Mouse (Mus musculus): ENCODE data around the gene Armc8. TPM values are rescaled to one million over a fixed set of nuclear protein-coding genes. Genes with fewer than 3 reads are reported as not detected.

The Armc8 gene
- 36.7 TPM for polyA plus RNA-seq (2015; fragmentation: Illumina TruSeq; extraction: RNeasy Lipid Tissue Mini Kit (QIAGEN cat#74804); ENCODE audit: insufficient read depth, low replicate concordance)

DNA sequence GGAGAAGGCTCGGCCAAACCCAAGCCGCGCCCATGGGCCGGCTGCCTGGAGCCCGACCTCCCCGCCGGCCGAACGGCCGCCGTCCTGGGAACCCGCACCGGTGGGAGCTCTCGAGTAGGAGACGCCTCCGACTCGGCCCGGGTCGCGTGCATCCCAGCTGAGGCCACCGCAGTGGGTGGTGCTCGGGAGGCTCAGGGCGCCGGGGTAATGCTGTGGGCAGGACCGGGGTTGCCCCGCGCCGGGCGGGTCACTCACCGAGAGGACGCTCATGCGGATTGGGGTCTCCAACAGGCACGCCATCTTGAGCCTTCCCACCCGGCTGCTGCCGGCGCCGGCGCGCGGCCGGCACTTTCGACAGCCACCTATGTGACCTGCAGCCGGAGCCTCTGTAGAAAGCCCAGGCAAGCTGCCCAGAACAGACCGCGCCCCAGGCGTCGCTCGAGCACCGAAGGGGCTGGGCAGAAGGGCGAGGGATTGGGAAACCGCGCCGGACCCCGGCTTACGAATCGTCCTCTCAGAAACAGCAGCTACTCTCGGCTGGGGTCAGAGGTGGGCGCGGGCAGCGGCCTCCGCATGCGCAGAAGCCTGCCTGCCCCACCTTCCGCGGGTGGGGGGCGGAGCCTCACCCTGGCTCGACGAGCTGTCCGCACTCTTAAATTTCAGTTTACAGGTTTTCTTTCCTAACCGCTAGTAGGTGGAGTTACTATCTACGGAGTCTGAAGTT lies at the start of gene Armc8:
TSS of gene Armc8 (minus strand) at position 553 of the 724 bp plus-strand sequence.

DNA sequence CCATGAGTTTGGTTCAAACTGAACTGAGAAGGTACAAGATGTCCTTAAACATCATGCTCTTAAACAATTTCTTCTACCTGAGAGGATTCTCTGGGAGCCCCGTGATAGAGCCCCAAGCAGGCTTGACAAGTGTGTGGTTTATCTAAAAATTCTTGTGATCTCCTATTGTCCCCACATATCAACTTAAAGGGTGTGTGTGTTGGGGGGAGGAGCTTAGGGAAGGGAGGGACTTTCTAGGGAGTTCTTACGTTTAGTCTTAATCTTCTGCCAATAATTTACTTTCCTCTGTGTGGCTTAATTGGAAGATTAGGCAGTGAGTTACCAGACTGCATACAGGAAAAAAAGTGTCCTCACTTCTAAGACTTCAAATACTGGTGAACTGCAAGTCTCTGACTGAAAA lies 43.5 kb upstream of the Armc8 start, which contains the start of gene A4gnt:
TSS of gene A4gnt (plus strand) at position 301 of the 400 bp plus-strand sequence.

GRCm38 (mm10) chr9:99575677-99576480 lies 7.2 kb upstream of the Armc8 start, which contains the start of gene Dbr1:
Gene Dbr1, plus strand, starts transcription at chr9:99575799.

DNA sequence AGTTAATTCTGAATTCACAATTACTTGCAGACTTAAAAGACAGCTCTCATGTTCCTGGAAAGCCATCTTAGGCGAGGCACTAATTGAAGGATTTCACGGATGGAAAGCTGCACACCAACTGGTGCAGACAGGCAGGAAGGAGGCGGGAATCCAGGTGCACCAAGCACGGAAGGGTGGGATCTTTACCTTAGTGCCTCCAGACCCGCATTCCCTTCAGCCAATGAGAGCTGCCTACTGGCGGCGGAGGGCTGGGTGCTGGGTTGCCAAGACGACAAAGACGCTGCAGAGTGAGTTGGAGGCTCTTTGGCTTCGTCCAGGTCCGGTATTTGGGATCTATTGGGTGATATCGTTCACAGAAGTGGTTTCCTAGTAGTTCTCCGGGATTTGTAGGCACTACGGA lies 117.5 kb downstream of the Armc8 start, which contains the start of gene Nme9:
TSS of gene Nme9 (plus strand) at position 315 of the 400 bp plus-strand sequence.

DNA sequence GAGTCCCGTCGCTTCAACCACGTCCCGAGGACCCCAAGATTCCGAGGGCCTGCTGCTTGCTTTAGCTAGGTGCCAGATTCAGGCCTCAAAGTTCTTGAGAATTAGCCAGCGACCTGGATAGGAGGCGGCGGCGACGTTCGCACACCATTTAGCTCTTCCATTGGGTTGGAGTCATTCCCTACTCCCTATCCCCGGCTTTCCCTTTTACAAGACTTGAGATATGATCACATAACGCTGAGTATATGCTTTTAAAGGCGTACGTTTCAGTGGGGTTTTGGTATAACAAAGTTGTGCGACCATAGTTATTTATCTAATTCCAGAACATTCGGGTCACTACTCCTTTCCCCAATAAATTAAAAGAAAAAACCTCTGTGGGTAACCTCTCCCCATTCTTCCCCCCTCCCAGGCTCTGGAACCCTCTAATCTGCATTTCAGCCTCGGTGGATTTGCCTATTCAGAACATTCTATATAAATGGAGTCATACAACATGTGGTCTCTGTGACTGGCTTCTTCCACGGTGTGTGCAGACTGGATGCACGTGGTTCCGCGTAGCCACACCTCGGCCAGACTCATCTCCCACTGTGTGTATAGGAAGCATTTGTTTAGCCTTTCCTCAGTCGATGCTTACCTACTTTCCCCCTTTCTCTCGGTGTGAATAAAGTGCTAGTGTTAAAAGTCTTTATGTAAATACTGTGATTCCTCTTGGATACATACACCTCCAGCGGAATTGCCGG lies 131.5 kb downstream of the Armc8 start, which contains the start of gene Mras:
TSS of gene Mras (minus strand) at position 351 of the 734 bp plus-strand sequence.

Other genes with a start within 250 kb of the Armc8 start
- 0.40 TPM for gene Esyt3, start 210.3 kb downstream of the Armc8 start, polyA plus RNA-seq (2015; fragmentation: Illumina TruSeq; extraction: RNeasy Lipid Tissue Mini Kit (QIAGEN cat#74804); ENCODE audit: insufficient read depth, low replicate concordance)
- gene Mras, start 131.5 kb downstream of the Armc8 start, polyA plus RNA-seq (2015; fragmentation: Illumina TruSeq; extraction: RNeasy Lipid Tissue Mini Kit (QIAGEN cat#74804); ENCODE audit: insufficient read depth, low replicate concordance), result 12.3 TPM
- 0.61 TPM for gene Nme9, start 117.4 kb downstream of the Armc8 start, polyA plus RNA-seq (2015; fragmentation: Illumina TruSeq; extraction: RNeasy Lipid Tissue Mini Kit (QIAGEN cat#74804); ENCODE audit: insufficient read depth, low replicate concordance)
- gene Dbr1, start 6.9 kb upstream of the Armc8 start, polyA plus RNA-seq (2015; fragmentation: Illumina TruSeq; extraction: RNeasy Lipid Tissue Mini Kit (QIAGEN cat#74804); ENCODE audit: insufficient read depth, low replicate concordance), result 24.9 TPM
- gene A4gnt, start 43.6 kb upstream of the Armc8 start, polyA plus RNA-seq (2015; fragmentation: Illumina TruSeq; extraction: RNeasy Lipid Tissue Mini Kit (QIAGEN cat#74804); ENCODE audit: insufficient read depth, low replicate concordance), result not detected
- 2.5 TPM for gene Dzip1l, start 60.6 kb upstream of the Armc8 start, polyA plus RNA-seq (2015; fragmentation: Illumina TruSeq; extraction: RNeasy Lipid Tissue Mini Kit (QIAGEN cat#74804); ENCODE audit: insufficient read depth, low replicate concordance)
- gene Cldn18, start 148.4 kb upstream of the Armc8 start, polyA plus RNA-seq (2015; fragmentation: Illumina TruSeq; extraction: RNeasy Lipid Tissue Mini Kit (QIAGEN cat#74804); ENCODE audit: insufficient read depth, low replicate concordance), result not detected

All from spleen, adult 10 weeks (tissue).